Mouse (Mus musculus) gonadal fat pad, adult 2 months (tissue): ENCODE measurements around the gene Ube2h. TPM values are rescaled to one million over a fixed set of nuclear protein-coding genes. Genes with fewer than 3 reads are reported as not detected.
"Not testable (repeated sequence)": the region's sequence is repeated elsewhere in the genome, so short reads cannot be mapped to it uniquely, and the experiment has no call there.

ENCODE experiments used
- DNase-seq: peaks from one replicate; pipeline ENCODE4 v3.0.0-alpha.2; 2012; ENCODE audit warnings: low read depth
- polyA plus RNA-seq: library from polyadenylated mRNA; depleted of rRNA; stranded (reverse); fragments of >200 nt; gene quantifications from 2 replicates; pipeline ENCODE4 v1.2.3, GENCODE M21; 2012; rRNA removed

Ube2h gene
- polyA plus RNA-seq, result 39.8 and 50.9 TPM in 2 replicates

DNA sequence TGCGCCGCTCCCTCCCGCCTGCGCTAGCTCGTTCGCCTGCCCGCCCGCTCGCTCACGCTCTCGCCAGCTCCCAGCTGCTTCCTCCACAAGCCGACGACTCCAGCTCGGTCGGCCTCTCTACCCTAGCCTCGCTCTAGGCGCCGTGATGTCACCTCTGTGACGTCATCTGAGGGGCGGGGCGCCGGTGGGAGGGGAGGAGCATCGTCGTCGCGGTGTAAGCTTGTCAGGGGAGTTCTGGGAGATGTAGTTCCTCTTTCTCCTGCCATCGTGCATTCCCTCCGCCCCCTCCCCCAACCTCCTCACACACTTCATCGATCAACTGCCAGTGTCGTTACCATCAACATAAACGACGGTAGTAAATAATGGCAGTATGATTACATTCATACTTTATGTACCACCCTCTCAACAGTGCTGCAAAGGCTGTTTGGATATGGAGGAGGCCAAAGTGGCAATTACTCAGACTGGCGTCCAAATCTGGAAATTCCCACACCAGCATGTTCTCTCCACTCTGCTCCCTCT is at the start of gene Ube2h:
TSS of gene Ube2h (minus strand) at position 141 of the 519 bp plus-strand sequence.
- no peak for DNase-seq

DNA sequence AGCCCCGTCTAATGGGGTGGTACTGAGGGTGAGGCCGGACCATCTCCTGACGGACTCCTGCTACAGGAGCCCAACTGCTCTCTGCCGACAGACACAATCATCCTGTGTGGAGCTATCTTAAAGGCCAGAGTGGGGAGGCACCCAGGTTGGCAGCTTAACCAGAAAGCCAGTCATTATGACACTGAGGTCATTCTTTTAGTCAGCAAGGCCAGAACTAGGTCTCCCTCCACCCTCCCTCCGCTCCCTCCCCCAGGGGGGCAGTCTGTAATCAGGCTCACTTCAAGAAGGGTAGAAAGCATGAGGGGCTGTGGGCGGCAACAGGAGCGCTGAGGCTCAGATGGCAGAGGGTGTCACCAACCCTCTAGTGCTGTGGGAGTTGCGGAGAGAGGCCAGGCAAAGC is 49.3 kb upstream of the Ube2h start:
- DNase-seq, result no peak

GRCm38 (mm10) chr6:30352762-30353161 is 48.4 kb upstream of the Ube2h start:
- DNase-seq, result no peak

GRCm38 (mm10) chr6:30351290-30351689 is 47.0 kb upstream of the Ube2h start:
- DNase-seq, result peak; percentile 90

DNA sequence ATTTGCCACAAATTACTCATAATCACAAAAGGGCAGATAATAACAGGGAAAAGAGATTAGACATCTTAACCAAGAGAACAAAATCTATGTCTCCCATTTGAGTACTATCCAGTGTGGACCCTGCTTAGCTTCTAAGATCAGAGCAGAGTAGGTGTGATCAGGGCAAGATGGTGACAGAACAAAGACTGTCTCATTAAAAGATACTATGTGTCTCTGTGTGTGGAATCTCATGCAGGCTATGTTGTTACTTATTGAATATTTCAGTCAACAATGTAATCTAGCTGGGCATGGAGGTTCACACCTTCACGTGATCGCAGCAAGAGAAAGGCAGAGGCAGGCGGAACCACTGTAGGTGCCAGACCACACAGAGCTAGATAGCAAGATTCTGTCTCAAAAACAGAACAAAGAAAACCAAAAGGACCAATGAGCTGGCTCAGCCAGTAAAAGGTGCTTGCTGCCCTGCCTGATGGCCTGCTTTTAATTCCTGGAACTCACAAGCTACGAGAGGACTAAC is 43.0 kb upstream of the Ube2h start:
- no peak for DNase-seq

- peak; percentile 75 for DNase-seq
Measured at GRCm38 (mm10) chr6:30346737-30347136, 42.4 kb upstream of the Ube2h start.

- no peak for DNase-seq
Measured at GRCm38 (mm10) chr6:30344032-30344431, 39.7 kb upstream of the Ube2h start.

DNA sequence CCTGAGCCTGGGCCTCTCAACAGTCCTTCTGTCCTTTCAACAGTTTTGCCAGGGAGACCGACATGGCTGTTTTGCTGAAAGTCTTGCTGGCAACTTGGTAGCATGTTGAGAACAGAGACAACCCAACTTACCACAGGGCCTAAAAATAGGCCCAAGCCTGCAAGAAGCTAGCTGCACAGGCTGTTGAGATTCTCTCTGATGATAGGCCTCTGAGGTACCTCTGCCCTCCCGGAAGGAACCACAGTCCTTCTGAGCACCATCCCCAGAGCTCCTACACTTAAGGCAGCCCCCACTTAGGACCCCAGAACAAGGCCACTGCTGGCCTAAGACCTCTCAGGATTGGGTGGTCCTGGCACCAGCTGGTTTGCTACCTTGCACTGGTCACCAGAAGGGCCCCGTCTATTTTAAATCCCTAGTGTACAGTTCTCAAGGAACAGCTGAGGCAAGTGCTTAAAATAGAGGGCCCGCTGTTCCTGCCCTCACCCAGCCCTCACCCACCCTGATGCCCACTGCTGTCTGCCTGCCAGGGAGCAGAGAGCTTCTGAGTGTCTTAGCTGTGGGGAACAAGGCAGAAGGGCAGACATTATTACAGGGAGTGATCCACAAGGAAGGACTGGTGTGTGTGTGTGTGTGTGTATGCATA is 36.0 kb upstream of the Ube2h start:
- no peak for DNase-seq

DNA sequence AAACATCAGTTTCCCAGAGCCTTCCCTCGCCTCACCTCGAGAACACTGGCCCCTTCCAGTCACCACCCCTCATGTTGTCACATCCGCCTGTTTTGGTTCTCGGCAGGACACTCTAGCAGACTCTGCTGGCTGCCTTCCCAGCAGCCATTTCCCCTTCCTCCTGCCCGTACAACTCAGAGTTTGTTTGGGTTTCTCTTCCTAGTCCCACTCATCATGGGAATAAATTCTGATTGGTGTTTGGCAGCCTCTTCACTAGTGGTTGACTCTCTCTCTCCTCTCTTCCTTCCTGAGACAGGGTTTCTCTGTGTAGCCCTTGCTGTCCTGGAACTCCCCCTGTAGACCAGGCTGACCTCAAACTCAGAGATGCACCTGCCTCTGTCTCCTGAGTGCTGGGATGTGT is 32.6 kb upstream of the Ube2h start:
- DNase-seq, result no peak

GRCm38 (mm10) chr6:30332262-30332661 is 27.9 kb upstream of the Ube2h start:
- peak; percentile 75 for DNase-seq

DNA sequence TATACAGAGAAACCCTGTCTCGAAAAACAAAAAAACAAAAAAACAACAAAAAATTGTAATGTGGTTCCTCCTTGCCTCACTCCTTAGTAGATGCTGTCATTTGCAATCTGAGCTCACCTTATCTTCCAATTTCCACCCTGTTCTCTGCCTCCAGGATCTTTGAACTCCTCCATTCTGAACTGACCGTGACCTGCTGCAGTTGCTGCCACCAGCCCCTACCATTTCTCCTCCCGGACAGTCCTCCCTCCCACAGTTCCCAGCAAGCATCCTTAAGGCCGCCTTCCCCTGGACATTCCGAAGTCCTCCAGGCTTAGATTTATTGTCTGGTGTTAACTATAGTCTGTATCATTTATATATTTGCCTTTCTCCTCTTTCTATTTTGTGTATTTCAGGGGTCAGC is 26.4 kb upstream of the Ube2h start:
- no peak for DNase-seq

DNA sequence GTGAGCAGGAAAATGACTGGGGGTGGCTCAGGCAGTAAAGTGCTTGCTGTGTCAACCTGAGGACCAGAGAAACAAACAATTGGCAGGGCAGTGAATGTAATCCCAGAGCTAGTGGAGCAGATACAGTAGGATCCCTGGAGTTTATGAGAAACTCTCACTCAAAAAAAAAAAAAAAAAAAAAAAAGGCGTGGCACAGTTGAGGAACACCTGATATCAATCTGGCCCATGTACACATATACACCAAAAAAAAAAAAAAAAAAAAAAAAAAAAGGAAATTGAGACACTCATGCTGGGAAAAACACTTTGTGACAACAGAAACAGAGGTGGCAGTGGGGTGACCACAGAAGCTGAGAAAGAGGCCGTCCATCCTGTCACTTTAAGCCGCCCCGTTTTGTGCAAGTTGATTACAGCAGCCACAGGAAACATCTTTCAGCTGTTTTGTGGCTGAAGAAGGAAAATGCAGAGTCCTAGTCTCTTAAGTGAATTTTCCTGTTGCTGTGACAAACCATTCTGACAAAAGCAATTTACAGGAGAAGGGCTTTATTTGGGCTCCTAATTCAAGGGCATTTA is 21.7 kb upstream of the Ube2h start:
- no peak for DNase-seq

GRCm38 (mm10) chr6:30321002-30321401 is 16.7 kb upstream of the Ube2h start:
- DNase-seq, result no peak

GRCm38 (mm10) chr6:30319216-30319615 is 14.9 kb upstream of the Ube2h start:
- DNase-seq, result no peak

DNA sequence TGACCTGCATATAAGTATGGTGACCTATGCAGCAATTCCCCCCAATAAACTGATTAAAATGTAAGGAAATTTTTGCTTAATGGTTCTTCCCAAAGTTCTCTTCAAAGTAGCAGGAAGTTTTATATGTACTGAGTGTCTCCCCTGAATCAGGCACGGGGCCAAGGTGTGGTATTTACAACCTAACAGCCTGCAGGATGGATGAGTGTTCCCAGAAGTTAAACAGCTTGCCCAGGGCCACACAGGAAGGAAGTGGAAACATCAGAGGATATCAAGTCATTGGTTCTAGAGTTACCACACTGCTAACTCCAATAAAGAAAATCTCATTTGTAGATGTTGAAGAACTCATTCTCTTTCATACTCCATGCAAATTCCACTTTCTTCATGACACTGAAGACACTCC is 7.7 kb upstream of the Ube2h start:
- no peak for DNase-seq

DNA sequence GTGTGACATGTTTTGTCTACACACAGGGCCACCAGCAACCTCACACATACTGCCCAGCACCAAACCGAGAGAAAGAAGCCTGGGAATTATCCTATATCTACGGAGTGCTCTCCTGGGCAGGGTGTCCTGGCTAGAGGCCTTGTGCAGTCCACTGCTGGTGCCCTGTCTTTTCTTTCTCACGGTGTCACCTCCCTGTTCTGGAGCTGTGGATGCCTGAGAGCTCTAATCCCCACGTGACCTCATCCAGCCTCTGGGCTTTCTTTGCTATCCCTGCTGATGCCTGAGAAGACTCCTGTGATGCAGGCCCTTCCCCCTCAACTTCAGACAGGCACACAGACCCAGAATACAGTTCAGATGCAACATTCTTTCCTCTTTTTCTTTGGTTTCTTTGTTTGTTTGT is 4.4 kb upstream of the Ube2h start:
- no peak for DNase-seq

GRCm38 (mm10) chr6:30307691-30308090 is 3.4 kb upstream of the Ube2h start:
- DNase-seq, result no peak

GRCm38 (mm10) chr6:30303771-30304398 is 454 bp downstream of the Ube2h start:
- DNase-seq, result not testable (repeated sequence)

- DNase-seq, result no peak
Measured at GRCm38 (mm10) chr6:30302781-30303631, 1.3 kb downstream of the Ube2h start.

GRCm38 (mm10) chr6:30302156-30302555 is 2.2 kb downstream of the Ube2h start:
- DNase-seq, result no peak

GRCm38 (mm10) chr6:30300901-30301300 is 3.4 kb downstream of the Ube2h start:
- peak; percentile 54 for DNase-seq

DNA sequence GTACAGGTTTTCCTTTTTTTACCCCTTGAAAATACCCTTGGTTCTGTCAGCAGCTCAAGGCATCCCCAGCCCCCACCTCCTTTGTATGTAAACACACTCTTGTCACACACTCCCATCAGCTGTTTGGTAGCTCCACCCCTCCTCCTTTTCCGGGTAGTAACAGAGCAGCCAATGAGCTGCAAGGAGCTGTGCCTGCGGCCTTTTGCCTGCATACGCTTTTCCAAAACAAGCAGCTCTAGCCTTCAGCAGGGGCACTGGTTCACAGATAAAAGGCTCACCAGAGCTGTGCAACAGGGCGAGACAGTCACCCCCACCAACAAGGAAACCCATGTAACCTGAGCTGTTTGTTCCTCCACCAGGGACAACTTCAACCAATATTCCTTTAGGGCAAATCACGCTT is 4.0 kb downstream of the Ube2h start:
- DNase-seq, result no peak
